ENCODE assay signal across 26 mouse cellular contexts in the genomic region with DNA sequence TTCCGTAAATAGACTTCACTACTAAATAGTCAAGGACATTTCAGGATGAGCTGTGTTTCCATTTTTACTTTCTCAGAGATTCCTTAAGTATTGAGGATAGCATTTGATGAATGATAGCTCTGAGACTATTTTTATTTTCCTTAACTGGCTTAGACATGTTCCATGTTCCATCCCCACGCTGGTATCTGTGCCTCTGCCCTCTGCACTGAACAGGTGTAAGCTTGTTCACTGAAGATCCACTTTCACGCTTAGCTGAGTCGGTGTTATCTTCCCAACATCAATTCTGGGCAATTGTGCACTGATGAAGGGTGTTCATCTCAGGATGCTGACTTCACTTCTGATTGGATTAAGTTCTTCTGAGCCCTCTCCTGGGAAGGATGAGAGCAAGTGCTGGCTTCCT. TPM values are rescaled to one million over a fixed set of nuclear protein-coding genes. Genes with fewer than 3 reads are reported as not detected.
"Had no signal": no experiment of that assay in that cellular context is flagged by ENCODE, and none has a peak within 500 bp of the region (broad histone marks: within the 10 kb centered on the region; RNA-seq: fewer than 3 reads in every experiment).

No protein-coding gene starts in this region.

- H3K36me3 ChIP-seq: limb, embryonic 10.5 days; limb, embryonic 13.5 days; liver, embryonic 12.5 days; liver, embryonic 15.5 days; lung, embryonic 15.5 days; neural tube, embryonic 13.5 days had no signal

- H3K4me1 ChIP-seq: limb, embryonic 10.5 days; limb, embryonic 13.5 days; liver, embryonic 12.5 days; liver, embryonic 15.5 days; lung, embryonic 15.5 days had no signal

- H3K9ac ChIP-seq: limb, embryonic 13.5 days; liver, embryonic 12.5 days; liver, embryonic 15.5 days; lung, embryonic 15.5 days; neural tube, embryonic 13.5 days had no signal

- DNase-seq: kidney, adult 2 months; kidney, postnatal 25 days; layer of hippocampus, adult 9-11 months; liver; lung, adult 18-20 months; lung, postnatal 10 days; lung, postnatal 4 days; midbrain, embryonic 14.5 days; retina, postnatal 1 day; right cerebral cortex, postnatal 25 days; thymus, adult 2 months; thymus, postnatal 14 days; thymus, postnatal 4 days had no signal

- H3K27me3 ChIP-seq: limb, embryonic 13.5 days; liver, embryonic 12.5 days; liver, embryonic 15.5 days; lung, embryonic 15.5 days; neural tube, embryonic 13.5 days had no signal

- H3K4me2 ChIP-seq: limb, embryonic 13.5 days; liver, embryonic 12.5 days; liver, embryonic 15.5 days; lung, embryonic 15.5 days; midbrain, embryonic 11.5 days; neural tube, embryonic 13.5 days had no signal

- H3K9me3 ChIP-seq: limb, embryonic 10.5 days; limb, embryonic 13.5 days; liver, embryonic 12.5 days; liver, embryonic 15.5 days; lung, embryonic 15.5 days; neural tube, embryonic 13.5 days had no signal

- ATAC-seq: liver, embryonic 12.5 days had no signal

- H3K27ac ChIP-seq: kidney, postnatal 0 days; layer of hippocampus, adult 2 months; limb, embryonic 10.5 days; limb, embryonic 13.5 days; liver, embryonic 12.5 days; liver, embryonic 15.5 days; lung, embryonic 15.5 days; neural tube, embryonic 13.5 days had no signal

- H3K4me3 ChIP-seq: layer of hippocampus, adult 2 months; limb, embryonic 10.5 days; limb, embryonic 13.5 days; liver, embryonic 12.5 days; liver, embryonic 15.5 days; lung, embryonic 15.5 days; neural tube, embryonic 13.5 days had no signal

RNA-seq across cellular contexts. Expression of a gene that starts 19.7 kb away (rescaled TPM):
- total RNA-seq: megakaryocyte progenitor cell, adult 5-6 weeks; neutrophil, adult 5-6 weeks had no signal
- polyA plus RNA-seq: small intestine, adult 2 months; spleen, adult 2 months had no signal
